Mouse (Mus musculus): ENCODE measurements around the gene Qsox1.

DNA sequence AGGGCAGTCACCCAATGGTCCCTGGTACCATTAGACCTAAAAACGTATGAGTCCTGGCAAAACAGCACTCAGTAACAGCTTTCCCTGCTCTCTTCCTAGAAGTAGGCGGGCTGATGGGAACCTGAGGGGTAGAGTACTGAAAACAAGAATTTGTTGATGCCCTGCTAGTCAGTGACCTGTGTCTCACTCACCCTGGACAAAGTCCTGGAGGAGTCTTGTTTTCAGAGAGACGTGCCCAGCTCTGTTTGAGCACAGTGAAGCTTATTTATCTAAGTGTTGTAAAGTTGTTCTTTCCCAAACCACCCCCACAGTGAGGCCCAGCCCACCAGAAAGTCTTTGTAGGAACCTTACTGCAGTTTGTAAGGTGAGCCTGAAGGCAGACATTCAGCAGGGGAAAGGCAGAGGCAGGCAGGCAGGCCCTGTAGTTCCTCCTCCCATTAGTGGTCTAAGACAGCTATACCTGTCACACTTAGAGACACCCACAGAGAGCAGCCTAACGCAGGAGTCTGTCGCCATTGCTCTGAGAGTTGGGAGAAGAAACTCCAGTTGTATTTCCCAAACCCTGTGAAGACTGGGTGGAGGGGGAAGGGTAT lies 14.2 kb upstream of the Qsox1 start:
- no peak for TF ChIP-seq CTCF (IDR thresholded peaks at IDR 0.05; ENCODE audit: low read depth)
- peak; percentile 71 for TF ChIP-seq EP300 (IDR thresholded peaks at IDR 0.05; ENCODE audit: low read depth)

Data from liver, postnatal 0 days (tissue).